Mouse (Mus musculus) lung, adult 2 months (tissue): ENCODE measurements at regions not wholly inside any gene's neighbourhood (a gene's known extent, or its start where the extent isn't known, plus 50 kb on each side); places are given as distances from the start of the nearest gene placed in this dataset.

Experiments used
- CTCF ChIP-seq: fragments of 200-500 bp; IDR thresholded peaks from 2 replicates; pipeline ENCODE4 v1.5.1; 2011; ENCODE audit warnings: mild to moderate bottlenecking, low read length, control low read depth; ENCODE audit not compliant: insufficient read depth
- POLR2A ChIP-seq: fragments of 200-500 bp; IDR thresholded peaks from 2 replicates; pipeline ENCODE4 v1.6.1; 2011; ENCODE audit warnings: low read depth, mild to moderate bottlenecking, control low read depth, low read length, borderline replicate concordance; ENCODE audit errors: extremely low read depth

DNA sequence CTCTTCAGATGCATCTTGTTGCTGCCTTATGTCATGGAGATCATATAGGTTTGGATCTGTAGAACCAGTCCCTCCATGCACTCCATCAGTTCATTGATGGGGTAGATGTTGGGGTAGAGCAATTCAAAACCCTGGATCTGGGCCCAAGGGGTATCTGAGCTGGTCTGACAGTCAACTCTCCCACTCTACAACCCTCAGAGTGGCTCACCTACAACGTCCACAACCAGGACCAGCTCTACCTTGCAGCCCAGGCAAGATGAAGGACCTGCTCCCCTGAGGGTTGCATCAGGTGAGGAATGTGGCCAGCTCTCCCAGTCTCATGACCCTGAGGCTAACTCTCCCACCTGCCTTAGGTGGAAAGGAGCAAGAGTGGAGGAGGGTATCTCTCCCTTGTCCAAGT lies 256.9 kb downstream of the Foxa2 start:
- no peak for TF ChIP-seq CTCF
- no peak for TF ChIP-seq POLR2A
